Mouse (Mus musculus) megakaryocyte-erythroid progenitor cell, adult 5-6 weeks (primary cell): Measurements from ENCODE around the gene Pcgf3. TPM values are rescaled to one million over a fixed set of nuclear protein-coding genes. Genes with fewer than 3 reads are reported as not detected.

Experiments used
- ATAC-seq: replicated peaks from 2 replicates; pipeline ENCODE4 v1.8.0; 2016; ENCODE audit warnings: mild to moderate bottlenecking, inconsistent platforms; ENCODE audit not compliant: severe bottlenecking, poor library complexity, low FRiP score, low TSS enrichment
- total RNA-seq, 2 experiments: library from RNA; stranded (forward) in 1 of 2; stranded (reverse) in 1 of 2; fragments of 200-1000, 215-1000 nt in 1 of 2; fragments of >200 nt in 1 of 2; fragmentation: Nextera tagmentation in 1 of 2; gene quantifications; 2 replicates each; pipeline ENCODE4 v1.2.3; 2014 to 2017

Gene Pcgf3
- total RNA-seq (2014; fragmentation: Nextera tagmentation) (30.8 and 41.9 TPM in 2 replicates), total RNA-seq (2017) (10.0 and 16.2 TPM in 2 replicates)

GRCm38 (mm10) chr5:108461082-108462065 is at the start of gene Pcgf3:
Pcgf3 (plus strand) TSS chr5:108461232.
- ATAC-seq, result peak; percentile 87

- ATAC-seq, result no peak
Measured at GRCm38 (mm10) chr5:108414711-108415110, 46.3 kb upstream of the Pcgf3 start.

GRCm38 (mm10) chr5:108422741-108423140 is 38.3 kb upstream of the Pcgf3 start:
- ATAC-seq, result no peak

GRCm38 (mm10) chr5:108423427-108423826 is 37.6 kb upstream of the Pcgf3 start:
- no peak for ATAC-seq

GRCm38 (mm10) chr5:108427186-108427585 is 33.8 kb upstream of the Pcgf3 start:
- peak; percentile 87 for ATAC-seq

- ATAC-seq, result no peak
Measured at GRCm38 (mm10) chr5:108431196-108431595, 29.8 kb upstream of the Pcgf3 start.

GRCm38 (mm10) chr5:108433804-108434587 is 27.0 kb upstream of the Pcgf3 start, which contains the start of gene Atp5k:
Atp5k (minus strand) TSS chr5:108434448.
- ATAC-seq, result peak; percentile 94

GRCm38 (mm10) chr5:108436101-108436500 is 24.9 kb upstream of the Pcgf3 start:
- ATAC-seq, result no peak

- no peak for ATAC-seq
Measured at GRCm38 (mm10) chr5:108446973-108447372, 14.1 kb upstream of the Pcgf3 start.

GRCm38 (mm10) chr5:108447857-108448256 is 13.2 kb upstream of the Pcgf3 start:
- ATAC-seq, result no peak

- ATAC-seq, result peak; percentile 94
Measured at GRCm38 (mm10) chr5:108448785-108449668, 12.0 kb upstream of the Pcgf3 start, which contains the start of gene Mfsd7a. Mfsd7a (minus strand) TSS chr5:108448891.

- ATAC-seq, result no peak
Measured at GRCm38 (mm10) chr5:108450837-108451540, 10.0 kb upstream of the Pcgf3 start.

- no peak for ATAC-seq
Measured at GRCm38 (mm10) chr5:108451611-108452010, 9.4 kb upstream of the Pcgf3 start.

- ATAC-seq, result no peak
Measured at GRCm38 (mm10) chr5:108452422-108452821, 8.6 kb upstream of the Pcgf3 start.

- ATAC-seq, result no peak
Measured at GRCm38 (mm10) chr5:108454094-108454493, 6.9 kb upstream of the Pcgf3 start.

- ATAC-seq, result no peak
Measured at GRCm38 (mm10) chr5:108458706-108459105, 2.3 kb upstream of the Pcgf3 start.

GRCm38 (mm10) chr5:108460461-108460860 is 571 bp upstream of the Pcgf3 start:
- ATAC-seq, result no peak

GRCm38 (mm10) chr5:108462446-108462845 is 1.4 kb downstream of the Pcgf3 start:
- no peak for ATAC-seq
